Mouse (Mus musculus): Measurements from ENCODE around the gene Apex2.

DNA sequence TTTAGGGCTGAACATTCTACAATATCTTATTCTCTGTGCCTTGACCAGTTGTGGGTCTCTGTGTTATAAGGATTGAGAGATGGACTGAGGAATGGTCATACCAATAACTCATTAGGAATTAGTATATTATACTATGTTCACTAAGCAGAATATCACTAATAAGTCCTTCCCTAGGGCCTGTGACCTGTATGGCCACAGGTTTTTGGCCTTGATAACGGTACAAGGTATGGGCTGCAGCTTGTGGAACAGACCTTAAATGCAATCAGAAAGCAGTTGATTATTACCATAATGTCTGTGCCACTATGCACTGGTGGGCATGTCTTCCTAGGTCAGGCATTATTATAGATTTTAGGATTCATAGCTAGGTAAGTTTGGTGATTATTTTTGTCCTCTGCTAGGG, 73.2 kb downstream of the Apex2 start:
- TF ChIP-seq CTCF (IDR thresholded peaks at IDR 0.05; ENCODE audit: extremely low read depth, insufficient read depth, low read length) (no peak), POLR2A (IDR thresholded peaks at IDR 0.05; ENCODE audit: extremely low read depth, insufficient read depth, low read length) (no peak)

Data from cortical plate, adult 2 months (tissue).